Mouse (Mus musculus) heart, postnatal 14 days (tissue): ENCODE measurements around the gene Pde5a. TPM values are rescaled to one million over a fixed set of nuclear protein-coding genes. Genes with fewer than 3 reads are reported as not detected.
A peak's percentile ranks its signal among the peaks of the same experiment; 100 is the strongest.

ENCODE experiments used
- DNase-seq, 2 experiments: peaks; one replicate each; pipeline ENCODE4 v3.0.0; 2021 to 2022
- intact Hi-C: fragments of 180-260 bp; cut with DNase I; formaldehyde crosslinking; loops from one replicate; pipeline ENCODE4 v1.15.1; 2025
- total RNA-seq, 2 experiments: library from RNA; stranded (reverse); gene quantifications; 2 replicates each; pipeline ENCODE4 v1.2.3; 2021

The Pde5a gene
- total RNA-seq, 2 experiments from 2014 or later, result 6.5 to 9.0 TPM

DNA sequence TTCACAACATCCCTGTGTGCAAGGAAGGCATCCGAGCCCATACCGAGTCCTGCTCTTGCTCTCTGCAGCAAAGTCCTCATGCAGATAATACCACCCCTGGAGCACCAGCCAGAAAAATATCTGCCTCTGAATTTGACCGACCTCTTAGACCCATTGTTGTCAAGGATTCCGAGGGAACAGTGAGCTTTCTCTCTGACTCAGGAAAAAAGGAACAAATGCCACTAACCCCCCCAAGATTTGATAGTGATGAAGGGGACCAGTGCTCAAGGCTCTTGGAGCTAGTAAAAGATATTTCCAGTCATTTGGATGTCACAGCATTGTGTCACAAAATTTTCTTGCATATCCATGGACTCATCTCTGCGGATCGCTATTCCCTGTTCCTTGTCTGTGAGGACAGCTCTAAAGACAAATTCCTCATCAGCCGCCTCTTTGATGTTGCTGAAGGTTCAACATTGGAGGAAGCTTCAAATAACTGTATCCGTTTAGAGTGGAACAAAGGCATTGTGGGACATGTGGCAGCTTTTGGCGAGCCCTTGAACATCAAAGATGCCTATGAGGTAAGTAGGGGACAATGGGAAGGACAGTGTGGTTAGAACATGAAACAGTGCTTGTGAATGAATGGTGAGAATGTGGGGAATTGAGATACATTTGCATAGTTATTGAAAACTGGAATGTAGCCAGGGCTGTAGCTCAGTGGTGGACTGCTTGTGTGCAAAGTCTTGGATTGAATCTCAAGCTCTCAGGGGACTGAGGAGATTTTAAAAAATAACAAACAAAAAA, 19.4 kb downstream of the Pde5a start:
- DNase-seq, result no peak
- intact Hi-C loops, result no loop called here

DNA sequence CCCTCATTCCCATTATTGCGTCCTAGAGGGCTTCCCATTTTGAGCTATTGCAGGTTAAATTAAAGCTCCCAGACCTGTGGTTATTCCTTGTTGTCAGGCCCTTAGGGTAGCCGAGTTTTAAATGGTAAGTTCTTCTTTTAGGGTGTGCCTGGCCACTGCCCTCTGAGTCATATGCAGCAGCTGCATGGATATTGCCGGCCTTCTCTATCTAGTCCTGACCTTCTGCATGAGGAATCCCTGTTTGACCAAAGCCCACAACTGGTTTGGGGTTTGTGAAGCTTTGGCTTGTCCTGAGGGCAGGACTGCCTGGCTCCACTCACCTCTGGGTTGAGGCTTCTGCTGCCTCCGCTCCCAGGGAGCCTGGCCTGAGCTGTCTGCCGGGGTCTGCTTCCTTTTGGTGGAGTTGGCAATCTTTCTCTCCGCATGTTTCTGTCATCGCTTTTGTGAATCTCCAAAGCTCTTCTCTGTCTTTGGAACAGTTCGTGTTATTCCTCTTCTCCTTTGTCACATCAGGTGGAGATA, 34.6 kb downstream of the Pde5a start:
- intact Hi-C loops, result no loop called here
- DNase-seq, result no peak

DNA sequence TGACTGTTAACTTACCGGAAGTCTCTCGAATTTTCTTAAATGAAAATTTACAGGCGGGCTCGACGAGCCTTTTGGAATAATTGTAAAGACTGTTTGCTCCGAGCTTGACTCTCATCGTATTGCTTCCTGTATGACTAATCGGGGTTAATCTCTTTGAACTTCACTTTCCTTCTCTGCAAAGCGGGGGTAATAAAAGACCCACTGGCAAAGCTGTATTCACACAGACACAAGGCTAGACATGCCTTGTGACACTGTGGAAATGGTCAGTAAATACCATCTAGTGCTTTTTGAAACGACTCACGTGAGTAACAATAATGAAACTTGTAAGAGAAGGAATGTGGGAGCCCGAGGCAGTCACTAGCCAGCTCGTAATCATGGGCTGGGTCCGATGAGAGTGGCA, 35.0 kb downstream of the Pde5a start:
- no peak for DNase-seq
- intact Hi-C loops, result no loop called here

DNA sequence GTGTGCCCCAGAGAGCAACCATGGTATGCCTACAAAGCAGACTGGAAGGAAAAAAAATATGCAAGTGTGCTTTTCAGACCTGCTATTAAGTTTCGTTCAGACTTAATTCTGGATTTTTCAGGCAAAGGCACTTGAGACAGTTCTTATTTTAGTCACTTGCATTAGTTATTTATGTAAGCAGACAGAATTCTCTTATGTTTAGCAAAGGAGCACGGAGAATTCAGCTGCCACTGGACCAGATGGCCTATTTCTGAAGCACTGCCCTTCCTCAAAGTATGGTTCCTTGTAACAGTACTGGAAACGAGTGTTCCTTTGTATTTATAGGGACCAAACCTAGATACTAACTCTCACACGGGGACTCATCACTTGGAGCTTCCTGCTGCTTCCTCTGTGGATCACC, 38.2 kb downstream of the Pde5a start:
- DNase-seq, result no peak
- intact Hi-C loops, result no loop called here

DNA sequence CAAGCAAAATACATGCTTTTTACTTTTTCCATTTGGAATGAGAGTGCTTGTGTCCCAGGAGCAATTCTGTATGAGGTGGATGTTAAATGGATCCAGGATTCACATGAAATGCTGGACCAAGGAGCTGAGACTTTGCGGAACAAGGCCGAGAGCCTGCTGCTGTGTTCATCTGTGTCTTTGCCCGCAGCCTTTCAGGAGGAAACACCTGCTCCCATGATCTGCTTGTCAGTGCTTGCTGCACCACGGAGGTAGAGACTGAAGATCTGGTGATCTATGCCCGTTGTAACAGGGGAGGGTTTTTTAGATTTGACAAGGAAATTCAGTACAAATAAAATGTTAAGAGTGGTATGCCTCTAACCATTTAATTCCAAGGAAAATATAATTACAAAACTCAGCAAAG, 39.1 kb downstream of the Pde5a start:
- DNase-seq, result no peak
- intact Hi-C loops, result no loop called here

DNA sequence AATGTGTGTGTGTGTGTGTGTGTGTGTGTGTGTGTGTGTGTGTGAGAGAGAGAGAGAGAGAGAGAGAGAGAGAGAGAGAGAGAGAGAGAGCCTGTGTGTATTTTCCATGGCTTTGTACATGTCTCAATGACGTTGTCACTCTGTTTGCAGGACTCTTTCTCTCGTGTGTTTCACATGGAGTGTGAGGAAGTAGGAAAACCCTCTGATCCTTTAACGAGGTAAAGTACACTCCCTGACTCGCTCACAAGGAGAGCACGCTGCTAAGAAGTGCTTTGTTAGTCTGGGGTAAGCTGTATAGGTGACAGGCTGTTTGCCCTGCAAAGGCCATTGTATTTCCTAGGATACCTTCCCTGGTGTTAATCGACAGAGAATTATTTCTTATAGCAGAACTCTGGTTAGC, 52.7 kb downstream of the Pde5a start:
- no peak for DNase-seq
- intact Hi-C loops, result no loop called here

DNA sequence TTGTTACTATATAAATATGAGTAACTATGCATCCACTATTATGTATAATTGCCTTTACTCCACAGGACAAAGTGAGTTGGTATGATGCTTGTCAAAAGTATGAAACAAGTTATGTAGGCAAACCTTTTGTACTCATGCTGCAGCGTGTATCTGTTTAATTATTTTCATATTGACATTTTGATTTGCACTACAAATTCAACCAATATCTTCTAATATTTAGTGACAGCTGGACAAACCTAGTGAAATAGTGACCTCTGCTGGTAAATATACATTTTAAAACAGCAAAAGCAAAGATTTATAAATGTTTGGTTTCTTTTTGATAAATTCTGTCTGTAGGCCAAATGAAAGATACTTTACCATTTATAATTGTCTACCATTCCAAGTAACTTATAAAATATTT, 55.5 kb downstream of the Pde5a start:
- intact Hi-C loops, result loop anchor here (2.0 kb wide), 1 partner anchor 53 kb away; no protein-coding TSS in a partner anchor
- DNase-seq, result no peak

DNA sequence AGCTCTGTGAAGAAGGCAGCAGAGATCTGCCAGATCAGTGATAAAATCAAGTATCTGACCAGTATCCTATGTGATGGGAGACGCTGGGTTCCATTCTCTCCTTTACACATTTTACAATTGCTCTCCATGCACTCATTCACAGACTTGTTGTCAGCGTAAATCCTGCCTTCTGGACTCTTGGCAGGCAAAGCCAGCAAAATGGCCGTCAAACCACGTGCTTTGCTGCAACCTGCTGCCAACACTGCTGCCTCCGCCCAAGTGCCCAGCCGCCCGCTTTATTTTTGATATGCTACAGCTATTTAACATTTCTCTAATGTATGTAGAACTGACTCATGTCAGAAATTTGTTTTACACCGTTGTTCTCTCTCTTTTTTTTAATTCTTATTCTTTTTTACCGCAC, 59.6 kb downstream of the Pde5a start:
- no peak for DNase-seq
- intact Hi-C loops, result loop anchor here (5.0 kb wide), 1 partner anchor 114 kb away; no protein-coding TSS in a partner anchor

DNA sequence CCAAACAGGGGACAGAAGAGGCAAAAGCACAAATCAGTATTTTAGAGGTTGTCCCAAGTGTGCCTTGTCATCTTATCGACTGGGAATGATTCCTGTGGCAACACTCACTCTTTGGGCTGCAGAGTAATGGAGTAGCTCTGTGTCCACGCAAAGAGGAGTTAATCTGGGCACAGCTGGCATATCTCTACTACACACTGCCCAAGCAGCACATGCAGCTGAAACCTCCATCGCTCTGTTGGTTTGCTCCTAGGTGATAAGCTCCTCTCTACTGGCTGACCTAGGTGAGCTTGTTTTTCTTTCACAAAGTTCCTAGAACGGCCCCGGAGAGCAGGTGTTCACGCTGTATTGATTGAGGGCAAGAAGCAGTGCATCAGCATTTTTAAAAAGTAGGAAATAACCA, 60.8 kb downstream of the Pde5a start:
- intact Hi-C loops, result loop anchor here (5.0 kb wide), 1 partner anchor 113 kb away; no protein-coding TSS in a partner anchor
- no peak for DNase-seq

DNA sequence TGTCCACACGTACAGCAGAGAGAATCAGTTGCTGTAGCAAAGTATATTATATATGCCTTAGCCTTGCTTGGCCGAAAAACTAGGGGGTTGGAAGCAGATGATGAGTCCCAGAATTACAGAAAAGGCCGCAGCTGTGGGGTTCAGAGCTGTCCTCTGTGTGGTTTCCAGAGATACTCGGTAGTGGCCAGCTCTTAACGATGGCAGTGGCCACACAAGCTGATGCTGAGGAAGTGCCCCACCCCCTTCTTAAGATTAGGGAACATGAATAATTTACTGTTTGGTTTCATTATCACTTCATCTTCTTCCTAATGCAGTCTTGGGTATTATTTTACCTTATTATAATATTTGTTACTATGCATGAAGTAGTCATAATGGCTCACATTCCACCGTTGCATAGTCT, 71.3 kb downstream of the Pde5a start:
- DNase-seq, result no peak
- intact Hi-C loops, result no loop called here

DNA sequence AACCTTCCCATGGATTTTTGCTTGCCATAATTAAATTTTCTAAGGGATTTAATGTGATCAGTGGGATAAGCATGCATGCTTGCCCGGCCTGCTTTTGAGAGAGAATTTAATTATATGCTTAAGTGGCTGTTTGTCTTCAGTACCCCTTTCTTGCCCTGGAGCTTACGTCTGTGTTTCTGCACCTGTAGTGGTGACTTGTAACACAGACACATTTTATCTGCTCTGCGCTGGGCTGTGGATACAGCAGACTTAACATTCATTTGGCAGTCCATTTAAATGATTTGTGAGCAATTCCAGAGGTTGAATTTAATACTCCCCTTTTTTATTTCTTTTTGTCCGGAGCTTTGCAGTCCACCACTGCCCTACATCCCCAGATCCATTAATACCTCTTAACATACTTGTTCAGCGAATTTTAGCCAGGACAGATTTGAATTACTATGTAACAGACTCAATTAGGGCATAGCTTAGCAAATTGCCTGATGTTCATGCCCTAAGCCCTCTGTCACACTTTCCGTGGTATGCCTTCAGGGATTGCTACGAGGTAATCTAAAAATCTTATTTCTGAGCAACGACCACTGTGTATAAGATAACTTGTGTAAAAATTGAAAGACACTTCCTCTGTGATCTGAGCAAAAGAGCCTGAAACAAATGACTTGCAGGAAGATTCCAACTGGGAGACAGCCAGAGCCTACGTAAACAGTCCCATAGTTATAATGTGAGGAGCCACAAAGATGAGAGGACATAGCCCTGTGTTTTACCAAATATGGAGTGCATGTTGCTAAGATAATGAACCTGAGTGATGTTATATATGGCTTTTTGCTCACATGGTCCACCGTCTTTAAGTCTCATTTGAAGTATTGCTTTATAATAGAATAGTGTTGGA, 72.0 kb downstream of the Pde5a start:
- intact Hi-C loops, result no loop called here
- no peak for DNase-seq

DNA sequence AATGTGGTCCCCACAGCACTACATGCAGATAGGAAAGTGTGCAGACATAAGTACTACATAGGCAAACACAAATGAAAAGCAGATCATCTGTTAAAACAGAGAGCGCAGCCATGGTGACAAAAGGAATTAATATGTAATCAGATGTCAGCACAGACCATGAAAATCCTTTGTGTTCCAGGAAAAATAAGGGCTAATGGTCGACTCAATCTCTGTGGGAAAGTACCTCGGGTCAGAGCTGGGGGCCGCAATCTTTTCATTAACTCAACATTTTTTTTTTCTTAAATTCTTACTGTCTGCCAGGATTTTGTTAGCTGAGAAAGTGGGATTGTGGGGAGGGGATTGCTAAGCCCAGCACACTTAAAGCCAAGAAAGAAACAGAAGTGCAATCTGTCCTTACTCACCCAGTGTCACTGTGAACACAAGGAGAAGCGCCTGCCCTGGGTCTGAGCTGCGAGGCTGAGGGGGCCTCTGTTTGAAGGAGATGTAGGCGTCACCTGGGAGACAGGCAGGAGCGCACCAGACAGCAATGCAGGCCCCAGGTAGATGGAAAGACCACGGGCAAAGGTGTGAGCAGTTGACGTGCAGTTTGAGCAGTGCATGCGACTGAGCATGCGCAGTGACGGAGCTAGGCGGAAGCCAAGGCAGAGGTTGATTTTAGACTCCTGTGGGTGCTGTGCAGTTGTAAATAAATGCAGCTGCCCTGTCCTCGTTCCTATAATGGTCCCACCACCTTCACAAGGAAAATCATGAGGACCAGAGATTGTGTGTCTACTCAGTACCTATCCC, 72.9 kb downstream of the Pde5a start:
- DNase-seq, result no peak
- intact Hi-C loops, result no loop called here

DNA sequence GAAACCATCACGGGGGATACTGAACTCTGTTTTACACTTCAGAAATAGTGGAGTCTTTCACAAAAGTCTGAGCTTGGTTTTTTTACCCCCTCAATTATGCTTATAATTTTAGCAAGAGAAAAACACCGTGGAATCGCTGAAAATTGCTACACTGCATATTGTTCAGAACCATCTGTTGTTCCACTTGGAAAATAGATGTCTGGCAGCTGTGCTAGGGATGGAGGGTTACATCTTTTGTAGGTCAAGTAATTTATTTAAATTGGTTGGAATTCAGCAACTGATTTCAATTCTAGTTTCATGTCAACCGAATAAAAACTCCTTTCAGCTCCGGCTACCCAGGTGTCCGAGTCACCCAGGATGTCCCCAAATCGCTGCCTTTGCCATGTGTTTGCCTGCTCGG, 78.6 kb downstream of the Pde5a start:
- DNase-seq, result no peak
- intact Hi-C loops, result no loop called here

DNA sequence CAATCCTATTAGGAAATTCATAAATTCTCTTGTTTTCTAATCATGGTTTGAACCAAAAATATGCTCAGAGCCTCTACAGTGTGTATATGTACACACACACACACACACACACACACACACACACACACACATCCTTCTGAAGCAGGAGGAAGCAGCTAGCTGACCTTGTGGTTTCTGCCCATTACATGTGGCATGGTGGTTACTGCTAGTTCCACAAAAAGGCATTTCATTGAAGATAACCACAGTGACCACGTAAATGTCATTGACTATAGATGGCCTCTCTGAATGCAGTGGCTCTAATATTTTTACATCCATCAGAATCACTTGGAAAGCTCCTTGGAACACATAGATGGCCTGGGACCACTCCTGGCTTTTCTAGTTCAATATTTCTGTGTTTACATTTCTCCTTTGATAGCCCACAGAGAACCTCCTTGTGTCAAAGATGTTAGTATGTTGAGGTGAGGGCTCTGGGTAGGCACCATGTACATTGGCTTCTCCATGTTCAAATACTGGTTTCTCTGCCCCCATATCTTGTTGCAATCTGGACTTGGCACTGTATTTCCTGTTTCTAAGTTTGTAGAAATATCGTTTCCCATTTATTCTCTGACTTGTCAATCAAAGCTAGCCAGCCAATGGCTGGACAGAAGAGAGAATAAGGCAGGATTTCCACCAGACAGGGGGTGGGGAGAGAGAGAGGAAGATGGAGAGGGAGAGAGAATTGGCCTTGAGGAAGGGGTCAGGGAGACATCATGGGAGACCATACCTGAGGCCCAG, 81.5 kb downstream of the Pde5a start:
- DNase-seq, result no peak
- intact Hi-C loops, result no loop called here

DNA sequence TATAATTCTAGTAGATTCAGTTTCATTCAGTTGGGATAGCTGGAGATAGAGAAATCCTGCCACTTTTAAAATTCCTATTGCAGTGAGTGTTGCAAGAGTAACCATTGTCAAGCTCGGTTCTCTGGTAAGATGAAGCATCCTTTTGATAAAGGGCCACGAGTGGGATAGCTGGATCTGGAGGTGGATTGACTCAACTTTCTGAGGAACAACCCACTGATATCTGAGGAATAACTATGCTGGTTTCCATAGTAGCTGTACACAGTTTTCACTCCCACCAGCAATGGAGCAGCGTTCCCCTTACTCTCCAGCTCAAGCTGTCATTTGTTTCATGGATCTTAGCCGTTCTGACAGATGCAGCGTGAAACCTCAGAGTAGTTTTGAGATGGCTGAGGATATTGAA, 82.2 kb downstream of the Pde5a start:
- intact Hi-C loops, result no loop called here
- no peak for DNase-seq

DNA sequence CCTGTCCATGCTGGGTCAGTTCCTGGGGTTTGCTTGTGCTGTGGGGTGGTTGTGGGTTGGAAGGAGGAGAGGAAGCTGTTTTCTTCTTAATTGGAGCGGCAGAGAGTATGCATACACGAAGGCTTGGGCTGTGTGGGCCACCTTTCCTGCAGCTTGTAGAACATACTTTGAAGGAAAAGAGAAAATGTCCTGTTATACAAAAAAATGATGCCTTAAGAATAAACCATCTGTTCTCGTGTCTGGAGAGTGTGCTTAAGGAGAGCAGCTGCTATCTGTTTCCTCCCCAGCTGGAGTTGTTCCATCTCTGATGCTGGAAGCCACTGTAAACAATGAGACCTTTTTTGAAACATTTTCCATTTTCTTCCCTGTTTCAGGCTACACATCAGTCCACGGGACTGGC, 85.8 kb downstream of the Pde5a start:
- peak; percentile 35 to 53 for DNase-seq
- intact Hi-C loops, result no loop called here

DNA sequence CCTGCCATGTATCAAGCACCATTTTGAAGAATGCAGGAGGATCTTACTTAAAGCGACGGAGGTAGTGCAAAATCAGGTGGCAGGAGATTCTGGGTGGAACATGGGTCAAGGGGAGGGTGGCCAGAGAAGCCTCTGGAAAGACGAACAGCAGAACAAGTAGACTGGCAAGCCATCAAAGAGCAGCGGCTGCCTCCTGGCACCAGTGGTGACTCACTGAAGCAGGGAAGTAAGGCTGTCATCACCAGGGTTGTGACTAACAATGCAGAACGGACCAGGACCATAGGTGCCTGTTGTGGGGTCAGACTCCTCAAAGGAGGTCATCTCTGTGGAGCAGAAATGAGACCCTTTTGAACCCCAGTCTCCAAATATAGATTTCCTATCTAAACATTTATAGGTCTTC, 89.5 kb downstream of the Pde5a start:
- intact Hi-C loops, result no loop called here
- peak in 1 of 2 experiments; percentile 43 for DNase-seq

DNA sequence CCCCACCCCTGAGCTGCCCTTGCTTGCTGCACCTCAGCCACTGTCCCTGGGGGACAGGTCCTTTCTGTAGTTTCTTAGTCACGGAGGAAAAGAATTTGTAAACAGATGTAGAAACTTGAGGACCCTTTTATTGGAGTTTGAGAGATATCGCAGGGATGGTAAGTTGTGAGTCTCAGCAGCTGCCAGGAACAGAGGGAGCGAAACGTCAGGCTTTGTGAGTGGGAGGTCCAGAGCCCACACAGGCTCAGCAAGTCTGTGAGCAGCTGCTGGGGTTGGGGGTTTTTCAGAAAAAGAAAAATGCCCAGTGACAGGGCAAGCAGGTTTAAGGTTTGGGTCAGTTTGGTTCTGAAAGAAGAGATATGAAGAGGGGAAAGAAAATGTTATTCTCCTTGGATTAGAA, 92.0 kb downstream of the Pde5a start:
- no peak for DNase-seq
- intact Hi-C loops, result no loop called here

DNA sequence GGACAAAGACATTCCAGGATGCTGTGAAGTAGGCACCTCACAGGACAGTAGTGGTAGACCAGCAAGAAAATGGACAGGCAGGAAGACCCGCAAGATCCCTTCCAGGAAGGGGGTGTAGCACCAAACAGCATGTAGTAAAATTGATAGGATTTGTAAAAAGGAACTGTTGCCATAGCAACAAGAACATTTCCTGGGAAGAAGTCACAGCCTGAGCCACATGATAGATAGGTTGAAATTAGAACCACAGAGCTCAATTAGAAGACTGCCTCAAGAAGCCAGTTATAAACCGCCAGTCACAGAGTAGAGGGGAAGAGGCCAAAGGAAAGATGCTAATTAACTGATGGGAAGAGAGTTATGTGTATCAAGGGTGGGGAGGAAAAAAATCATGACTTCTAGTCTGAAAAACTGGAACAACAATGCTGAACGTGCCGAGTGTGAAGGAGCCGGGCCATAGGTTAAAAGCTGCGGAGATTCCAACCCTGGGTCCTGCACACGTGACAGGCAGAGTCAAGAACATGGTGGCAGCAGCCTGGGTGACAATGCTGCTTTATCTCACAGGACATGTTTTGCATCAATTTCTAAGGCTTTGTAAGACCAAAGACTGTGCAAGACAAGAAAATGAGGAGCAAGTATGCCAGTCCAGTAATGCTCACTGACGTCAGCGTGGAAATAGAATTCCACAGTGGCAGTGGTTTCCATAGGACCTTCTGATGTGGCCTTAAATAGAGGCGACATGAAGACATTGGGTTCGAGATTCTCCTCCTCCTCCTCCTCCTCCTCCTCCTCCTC, 99.7 kb downstream of the Pde5a start:
- DNase-seq, result no peak
- intact Hi-C loops, result no loop called here
